Comparison of ENCODE assay signal across 8 mouse cellular contexts in the genomic region with DNA sequence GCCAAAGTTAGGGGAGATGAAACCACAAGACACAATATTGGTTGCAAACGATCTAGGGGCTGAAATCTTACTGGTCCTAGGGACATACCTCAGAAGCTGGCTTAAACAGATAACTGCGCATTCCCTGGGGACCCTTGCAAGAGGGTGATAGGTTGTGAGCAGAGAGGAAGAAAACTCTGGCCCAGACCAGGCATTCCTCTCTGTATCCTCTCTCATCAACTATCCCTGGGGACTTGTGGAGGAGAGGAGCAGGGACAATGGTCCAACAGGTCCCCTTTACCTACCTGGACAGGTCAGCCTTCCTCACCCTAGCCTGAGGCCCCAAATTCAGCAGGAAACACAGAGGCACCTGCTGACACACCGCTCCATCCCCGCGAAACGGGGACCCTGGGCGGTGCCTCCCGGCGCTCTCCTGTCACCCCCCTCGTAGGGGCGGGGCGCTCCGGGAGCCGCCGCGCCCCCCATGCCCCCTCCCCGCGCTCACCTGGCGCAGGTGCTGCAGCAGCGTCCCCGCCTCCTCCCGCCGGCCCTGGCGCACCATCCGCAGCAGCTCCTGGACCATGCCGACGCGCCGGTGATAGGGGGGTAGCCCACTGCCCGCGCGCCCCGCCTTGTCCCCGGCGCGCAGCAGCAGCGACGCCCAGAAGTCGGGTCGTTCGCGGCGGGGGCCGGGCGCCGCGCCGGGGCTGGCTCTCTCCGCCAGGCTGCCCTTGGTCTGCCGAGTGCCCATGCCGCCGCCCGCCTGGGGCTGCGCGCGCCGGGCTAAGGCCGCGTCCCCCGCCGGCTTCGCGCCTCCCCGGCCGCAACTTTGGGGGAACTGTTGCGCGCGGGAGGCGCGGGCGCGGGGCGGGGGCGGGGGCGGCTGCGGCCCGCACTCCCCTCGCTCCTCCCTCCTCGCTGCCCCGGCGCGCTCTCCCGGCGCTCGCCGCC. TPM values are rescaled to one million over a fixed set of nuclear protein-coding genes. Genes with fewer than 3 reads are reported as not detected.
DNase-seq lines count a peak whose midpoint lies in the region; ATAC-seq lines count a peak whose summit lies in the region.

Gene Lrrc75a, minus strand, starts transcription at position 863 of the 930 bp plus-strand sequence.

- H3K36me3 ChIP-seq in embryonic facial prominence, embryonic 10.5 days (replicated peaks), result peaks cover 39% of the 10 kb centered on the region
- H3K36me3 ChIP-seq in hindbrain, embryonic 12.5 days, result no peaks in the 10 kb centered on the region
- H3K36me3 ChIP-seq in midbrain, embryonic 14.5 days (ENCODE audit: control insufficient read depth, insufficient read depth, low read length), result no peaks in the 10 kb centered on the region

- intact Hi-C loops in gastrocnemius, postnatal 14 days (cut with DNase I; ENCODE audit: low total_unique reads), result no loop called here
- intact Hi-C loops in left cerebral cortex, postnatal 36 days (cut with DNase I), result loop anchor here (1.0 kb wide), 1 partner anchor 35 kb away; no protein-coding TSS in a partner anchor

- H3K4me2 ChIP-seq in hindbrain, embryonic 12.5 days (replicated peaks), result peak within 1 kb of the TSS; percentile 88
- H3K4me2 ChIP-seq in midbrain, embryonic 14.5 days (ENCODE audit: low read length), result peak within 1 kb of the TSS; percentile 96

- peak within 1 kb of the TSS; percentile 90 for H3K4me3 ChIP-seq in embryonic facial prominence, embryonic 10.5 days
- H3K4me3 ChIP-seq in hindbrain, embryonic 12.5 days, result peak within 1 kb of the TSS; percentile 69
- H3K4me3 ChIP-seq in midbrain, embryonic 14.5 days (replicated peaks; ENCODE audit: low read depth, low read length), result peak within 1 kb of the TSS; percentile 77

- peak; percentile 46 for DNase-seq in gastrocnemius, postnatal 14 days
- no peak for DNase-seq in gastrocnemius, adult 8-10 months (ENCODE audit: low spot score in 2 of 2)
- peak; percentile 55 for DNase-seq in ZHBTc4 (ENCODE audit: low read depth, low spot score)
- peak; percentile 38 for DNase-seq in embryonic facial prominence, embryonic 10.5 days (ENCODE audit: low spot score)
- peak in 1 of 2 experiments; percentile 51 for DNase-seq in left cerebral cortex, postnatal 36 days (ENCODE audit: low spot score in 2 of 2)
- peak; percentile 71 for DNase-seq in midbrain, embryonic 14.5 days
- DNase-seq in thymus, postnatal 25 days, result peak; percentile 49

- no peaks in the 10 kb centered on the region for H3K9me3 ChIP-seq in embryonic facial prominence, embryonic 10.5 days
- H3K9me3 ChIP-seq in hindbrain, embryonic 12.5 days (replicated peaks), result no peaks in the 10 kb centered on the region
- no peaks in the 10 kb centered on the region for H3K9me3 ChIP-seq in midbrain, embryonic 14.5 days (ENCODE audit: control insufficient read depth, low read length)

- 2% methylated on average over 81 of the region's 86 CpGs for WGBS in embryonic facial prominence, embryonic 10.5 days
- WGBS in hindbrain, embryonic 12.5 days, result under 1% methylated on average over 64 of the region's 86 CpGs
- under 1% methylated on average over 35 of the region's 86 CpGs for WGBS in midbrain, embryonic 14.5 days

- H3K27me3 ChIP-seq in embryonic facial prominence, embryonic 10.5 days (replicated peaks; ENCODE audit: low read depth, poor library complexity, severe bottlenecking), result no peaks in the 10 kb centered on the region
- H3K27me3 ChIP-seq in hindbrain, embryonic 12.5 days, result no peaks in the 10 kb centered on the region
- H3K27me3 ChIP-seq in midbrain, embryonic 14.5 days (ENCODE audit: control insufficient read depth, insufficient read depth, low read length), result no peaks in the 10 kb centered on the region

- peak within 1 kb of the TSS; percentile 91 for H3K27ac ChIP-seq in embryonic facial prominence, embryonic 10.5 days (replicated peaks)
- H3K27ac ChIP-seq in hindbrain, embryonic 12.5 days, result peak within 1 kb of the TSS; percentile 85
- peak within 1 kb of the TSS; percentile 63 for H3K27ac ChIP-seq in midbrain, embryonic 14.5 days (replicated peaks; ENCODE audit: low read depth, low read length)

- H3K9ac ChIP-seq in hindbrain, embryonic 12.5 days, result peak within 1 kb of the TSS; percentile 75
- peak within 1 kb of the TSS; percentile 85 for H3K9ac ChIP-seq in midbrain, embryonic 14.5 days (replicated peaks; ENCODE audit: low read length)

- H3K4me1 ChIP-seq in embryonic facial prominence, embryonic 10.5 days, result peaks cover 72% of the 10 kb centered on the region
- peaks cover 47% of the 10 kb centered on the region for H3K4me1 ChIP-seq in hindbrain, embryonic 12.5 days
- H3K4me1 ChIP-seq in midbrain, embryonic 14.5 days (ENCODE audit: control insufficient read depth, insufficient read depth, low read length), result peaks cover 38% of the 10 kb centered on the region

- peak; percentile 80 for ATAC-seq in hindbrain, embryonic 12.5 days (ENCODE audit: low FRiP score)
- peak; percentile 75 for ATAC-seq in midbrain, embryonic 14.5 days (ENCODE audit: low FRiP score, low TSS enrichment)

RNA-seq across cellular contexts. Expression of gene Lrrc75a, which starts in this region (rescaled TPM):
- 1 to 10 TPM; 7.2 to 8.8 TPM for total RNA-seq in gastrocnemius, postnatal 14 days (2021)
- 1 to 10 TPM; 2.7 to 4.6 (median 3.0) TPM for total RNA-seq in gastrocnemius, adult 8-10 months (2022)
- 11.2 and 12.9 TPM in 2 replicates for polyA plus RNA-seq in embryonic facial prominence, embryonic 10.5 days (2016; fragmentation: Nextera tagmentation; extraction: Ambion mirVana)
- 18.0 and 19.1 TPM in 2 replicates for polyA plus RNA-seq in hindbrain, embryonic 12.5 days (2016; fragmentation: Nextera tagmentation; extraction: Ambion mirVana)
- 10 to 100 TPM; 18.7 to 21.8 TPM for total RNA-seq in left cerebral cortex, postnatal 36 days (2021)
- polyA plus RNA-seq in midbrain, embryonic 14.5 days (2014; fragmentation: Nextera tagmentation; extraction: Ambion mirVana), result 11.1 and 13.1 TPM in 2 replicates

Comparison
In these comparisons a context has a peak if more than half of its experiments do, and no peak if none do; other contexts are left out.
1. DNase-seq: peak in gastrocnemius, postnatal 14 days (single experiment), ZHBTc4 (single experiment), embryonic facial prominence, embryonic 10.5 days (single experiment), midbrain, embryonic 14.5 days (single experiment) and thymus, postnatal 25 days (single experiment); none in gastrocnemius, adult 8-10 months (0 of 2).
2. Peak in every context shown above with its lines, with median percentiles within 50 percentile points of each other: H3K27ac ChIP-seq and H3K4me3 ChIP-seq.